Mouse (Mus musculus) gastrocnemius, adult 2 months (tissue): ENCODE measurements around the gene Unc13c. TPM values are rescaled to one million over a fixed set of nuclear protein-coding genes. Genes with fewer than 3 reads are reported as not detected.

ENCODE experiments used
- DNase-seq: peaks from one replicate; pipeline ENCODE4 v3.0.0; 2022
- H3K27ac ChIP-seq: fragments of 200-600 bp; 2 replicates; pipeline ENCODE4 v1.8.1; 2022; ENCODE audit warnings: mild to moderate bottlenecking
- H3K4me3 ChIP-seq: fragments of 200-600 bp; 2 replicates; pipeline ENCODE4 v1.8.1; 2022; ENCODE audit warnings: mild to moderate bottlenecking, moderate library complexity
- CTCF ChIP-seq: fragments of 200-600 bp; IDR thresholded peaks from 2 replicates; pipeline ENCODE4 v1.8.1; 2022; ENCODE audit warnings: antibody characterized with exemption, mild to moderate bottlenecking, moderate library complexity
- intact Hi-C: fragments of 180-260 bp; cut with DNase I; formaldehyde crosslinking; loops from one replicate; pipeline ENCODE4 v1.15.1; 2025
- long read RNA-seq, 2 experiments: library from polyadenylated mRNA; stranded (forward); transcript quantifications; one replicate each; pipeline ENCODE4 v2.0.0; 2021
- total RNA-seq, 2 experiments: library from RNA; stranded (reverse); gene quantifications; 2 replicates each; pipeline ENCODE4 v1.2.3; 2021

Gene Unc13c
- total RNA-seq: under 1 TPM; 0.05 to 0.25 TPM
- long read RNA-seq, experiment 1, partial matches to known transcripts: 1 of 1 reads
- long read RNA-seq, experiment 1, other reads (novel, unspliced or antisense): 0 of 1 reads
- long read RNA-seq, experiment 2, partial matches to known transcripts: 1 of 1 reads
- long read RNA-seq, experiment 2, other reads (novel, unspliced or antisense): 0 of 1 reads

DNA sequence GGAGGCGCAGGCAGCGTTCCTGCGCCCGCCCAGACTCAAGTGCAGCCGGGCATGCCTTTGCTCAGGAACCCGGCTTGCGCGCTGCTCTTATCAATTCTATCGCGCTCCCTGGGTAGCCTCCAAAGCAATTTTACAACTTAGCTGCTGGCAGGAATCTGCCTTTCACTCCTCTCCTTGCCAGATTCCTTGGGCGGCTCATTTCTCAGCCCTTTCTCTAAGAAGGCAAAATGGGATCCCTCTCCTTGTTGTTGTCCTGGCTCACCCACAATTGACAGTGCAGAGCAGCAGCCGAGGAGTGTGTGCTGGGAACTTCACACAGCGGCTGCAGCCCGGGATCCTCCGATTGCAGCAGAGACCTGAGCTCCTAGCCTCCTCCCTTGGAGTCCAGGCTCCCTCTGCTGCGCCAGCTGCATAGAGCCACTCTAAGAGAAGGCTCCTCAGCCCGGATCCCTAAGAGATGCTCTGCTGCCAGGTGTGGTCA lies at the start of gene Unc13c:
TSS of gene Unc13c (minus strand) at position 326 of the 481 bp plus-strand sequence.
- TF ChIP-seq CTCF: no peak; the same call in 1 of the 2 replicates
- no peak within 1 kb of the TSS for H3K27ac ChIP-seq
- intact Hi-C loops: no loop called here
- peak; percentile 20 for DNase-seq
- H3K4me3 ChIP-seq: peak within 1 kb of the TSS; percentile 43

DNA sequence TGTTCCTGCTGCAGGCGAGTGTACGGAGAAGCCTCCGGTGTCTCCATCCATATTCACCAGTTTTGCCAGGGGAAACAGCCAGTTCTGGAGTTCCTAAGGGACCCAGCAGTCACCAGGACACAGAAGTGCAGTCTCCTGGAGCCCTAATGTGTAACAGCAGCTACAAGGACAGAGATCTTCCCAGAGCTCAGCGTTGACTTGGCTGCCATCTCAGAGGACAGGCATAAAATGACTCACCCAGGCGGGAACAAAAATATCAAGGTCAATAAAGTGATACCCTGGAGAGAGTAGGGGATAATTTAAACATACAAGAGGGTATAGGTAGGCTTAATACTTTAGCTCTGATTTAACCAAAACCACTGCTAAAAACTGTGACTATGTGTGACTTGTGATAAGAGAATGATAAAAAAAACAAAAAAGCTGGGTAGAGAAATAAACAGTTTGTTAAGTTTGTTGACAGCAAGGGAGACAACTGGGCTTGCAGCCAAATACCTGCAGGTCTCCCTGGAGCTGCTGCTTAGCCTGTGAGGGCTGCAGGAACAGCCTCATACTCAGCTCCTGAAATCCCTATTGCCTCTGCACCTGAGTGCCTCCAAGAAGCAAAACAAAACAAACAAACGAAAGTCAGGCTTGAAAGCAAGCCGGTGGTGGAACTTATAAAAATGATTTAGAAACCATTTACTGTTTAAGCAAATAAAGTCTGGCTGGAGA lies 39.4 kb upstream of the Unc13c start:
- Histone ChIP-seq H3K27ac (no peak overlapping the region), H3K4me3 (no peak overlapping the region)
- DNase-seq: no peak
- no peak for TF ChIP-seq CTCF
- intact Hi-C loops: no loop called here

DNA sequence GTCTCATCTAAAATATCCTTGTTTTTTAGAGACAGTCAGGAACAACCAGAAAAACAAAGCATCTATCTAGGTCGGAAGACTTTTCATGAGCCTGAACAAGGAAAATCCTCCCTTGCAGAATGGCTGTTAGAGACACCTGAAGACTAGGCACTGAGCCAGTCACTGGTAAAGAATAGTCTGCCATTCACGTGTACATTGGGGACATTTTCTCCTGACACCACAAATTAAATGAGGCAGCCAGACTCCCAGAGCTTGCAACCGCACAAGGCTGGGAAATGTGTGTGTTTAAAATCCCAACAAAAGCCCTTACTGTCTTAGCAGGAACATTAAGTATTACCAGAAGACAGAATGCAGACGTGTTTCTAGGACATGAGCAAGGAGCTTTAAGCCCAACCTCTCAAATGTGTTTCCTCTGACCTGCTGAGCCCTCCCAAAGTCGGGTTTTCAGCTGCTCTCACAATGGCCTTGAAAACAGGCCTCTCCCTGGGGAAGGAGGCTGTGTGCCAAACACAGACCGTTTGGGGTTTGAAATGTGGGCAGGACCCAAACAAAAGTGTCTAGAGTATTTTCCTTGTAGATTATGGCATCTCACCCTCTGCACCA lies 33.7 kb upstream of the Unc13c start:
- intact Hi-C loops: no loop called here
- Histone ChIP-seq H3K27ac (no peak overlapping the region), H3K4me3 (no peak overlapping the region)
- no peak for TF ChIP-seq CTCF
- DNase-seq: no peak

DNA sequence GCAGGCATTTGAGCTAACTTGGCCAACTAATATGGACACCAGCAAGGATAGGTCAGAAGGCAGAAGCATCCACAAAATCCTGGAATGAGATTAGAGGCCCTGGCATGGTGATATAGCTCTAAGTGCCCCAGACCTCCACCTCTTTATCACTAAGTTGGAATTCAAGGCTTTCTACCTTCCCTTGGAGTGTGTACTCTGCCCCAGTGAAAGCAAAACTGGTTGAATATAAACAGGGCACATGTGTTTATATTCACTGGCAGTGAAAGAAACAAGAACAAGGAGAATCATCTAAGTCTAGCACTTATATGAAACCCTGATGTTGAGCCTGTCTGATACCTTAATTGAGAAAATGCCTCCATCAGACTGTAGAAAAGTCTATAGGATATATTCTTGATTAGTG lies 19.3 kb upstream of the Unc13c start:
- no peak for TF ChIP-seq CTCF
- no peak overlapping the region for H3K4me3 ChIP-seq
- H3K27ac ChIP-seq: no peak overlapping the region
- no peak for DNase-seq
- intact Hi-C loops: no loop called here

DNA sequence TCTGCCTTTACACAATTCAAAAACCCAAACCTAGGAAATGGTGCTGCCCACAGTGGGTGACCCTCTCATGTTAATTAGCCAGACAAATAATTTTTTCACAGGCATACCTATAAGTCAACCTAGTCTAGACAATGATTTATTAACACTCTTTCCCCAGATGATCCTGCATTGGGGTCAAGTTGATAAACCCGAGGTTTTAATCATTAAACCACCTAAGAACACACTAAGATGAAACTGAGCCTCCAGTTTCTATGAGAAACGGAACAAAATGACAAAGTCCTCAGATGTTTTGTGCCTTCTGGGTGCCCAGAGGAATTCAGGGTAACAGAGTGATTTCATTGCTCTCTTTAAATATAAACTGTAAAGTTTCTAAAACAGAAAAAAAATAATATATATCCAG lies 18.5 kb upstream of the Unc13c start:
- no peak for TF ChIP-seq CTCF
- no peak overlapping the region for H3K4me3 ChIP-seq
- no peak overlapping the region for H3K27ac ChIP-seq
- intact Hi-C loops: no loop called here
- no peak for DNase-seq

DNA sequence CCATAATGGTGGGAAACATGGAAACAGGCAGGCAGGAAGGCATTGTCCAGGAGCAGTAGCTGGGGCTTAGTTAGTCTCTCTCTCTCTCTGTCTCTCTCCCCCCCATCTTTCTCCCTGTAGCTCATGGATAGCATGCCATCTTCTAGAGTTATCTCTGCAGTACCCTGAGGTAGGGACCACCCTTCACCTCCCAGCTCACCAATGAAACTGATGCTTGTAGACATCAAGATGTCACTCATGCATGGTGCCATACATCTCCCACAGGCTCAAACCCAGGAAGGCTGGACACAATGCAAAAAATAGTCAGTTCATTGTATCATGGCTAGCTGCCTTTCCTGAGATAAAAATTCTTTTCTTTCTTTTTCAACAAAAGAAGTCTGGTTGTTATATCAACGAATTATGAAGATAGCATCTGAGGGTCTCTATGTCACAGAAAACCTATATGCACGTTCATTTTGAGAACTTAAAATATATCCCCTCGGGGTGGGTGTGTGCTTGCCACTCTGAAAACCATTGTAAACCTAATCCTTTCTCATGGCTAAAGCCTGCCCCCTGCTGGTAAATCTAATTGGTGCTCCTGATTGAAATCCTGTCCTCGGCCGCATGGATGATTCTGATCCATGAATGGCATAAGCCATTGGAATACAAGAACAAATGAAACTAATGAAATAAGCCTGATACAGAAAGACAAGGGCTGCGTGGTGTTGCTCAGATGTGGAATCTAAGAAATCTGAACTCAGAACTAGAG lies 14.0 kb upstream of the Unc13c start:
- intact Hi-C loops: loop anchor here (2.0 to 5.0 kb wide), 2 partner anchors 425 to 820 kb away; no protein-coding TSS in a partner anchor
- Histone ChIP-seq H3K4me3 (no peak overlapping the region), H3K27ac (no peak overlapping the region)
- peak; percentile 73 for TF ChIP-seq CTCF
- peak; percentile 31 for DNase-seq

DNA sequence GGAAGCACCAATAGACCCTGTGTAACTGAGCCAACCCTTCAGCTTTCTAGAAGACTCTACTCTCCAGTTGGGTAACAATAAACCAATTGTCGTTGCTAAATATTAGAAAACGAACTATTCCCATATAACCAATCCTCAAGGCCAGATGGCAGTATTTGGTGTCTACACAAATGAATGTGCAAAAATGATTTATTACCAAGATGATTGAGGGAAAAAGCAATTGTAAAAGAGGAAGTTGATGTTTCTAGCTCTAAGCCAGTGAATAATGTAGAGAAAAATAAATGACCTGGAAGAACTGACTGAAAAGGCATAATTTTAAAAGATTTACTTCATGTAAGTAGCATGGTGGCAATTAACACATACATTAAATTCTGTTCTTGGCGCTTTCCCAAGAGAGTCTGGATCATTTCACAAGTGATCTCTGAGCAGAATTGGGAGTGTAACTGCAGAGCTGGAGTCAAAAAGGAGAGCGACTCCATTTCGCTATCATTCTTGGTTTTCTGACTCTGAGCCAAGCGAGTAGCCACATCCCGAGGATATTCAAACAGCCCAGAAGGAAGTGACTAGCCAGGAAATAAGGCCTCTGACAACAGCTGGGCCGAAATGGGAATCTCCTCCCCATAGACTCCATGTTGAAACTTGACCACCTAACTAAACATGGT lies 3.7 kb upstream of the Unc13c start:
- DNase-seq: no peak
- intact Hi-C loops: no loop called here
- H3K27ac ChIP-seq: no peak overlapping the region
- TF ChIP-seq CTCF: no peak
- no peak overlapping the region for H3K4me3 ChIP-seq

DNA sequence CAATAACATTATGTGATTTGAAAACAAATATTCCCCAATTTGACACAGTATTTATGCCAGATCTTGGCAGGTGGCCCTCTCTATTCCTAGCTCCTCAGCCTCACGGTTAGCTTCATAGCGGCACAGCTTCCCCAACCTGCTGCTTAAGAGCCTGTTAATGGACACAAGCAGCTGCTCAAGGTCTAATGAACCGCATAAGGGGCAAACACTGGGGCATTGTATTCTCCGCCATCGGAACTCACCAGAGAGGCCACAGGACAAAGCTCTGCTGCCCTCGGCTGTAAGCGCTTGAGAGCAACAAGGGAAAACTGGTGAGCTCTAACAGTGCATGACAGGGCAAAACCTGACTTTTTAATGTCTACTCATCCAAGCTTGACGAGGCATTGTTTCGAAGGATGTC lies 2.0 kb upstream of the Unc13c start:
- no peak for DNase-seq
- no peak overlapping the region for H3K27ac ChIP-seq
- H3K4me3 ChIP-seq: no peak overlapping the region
- no peak for TF ChIP-seq CTCF
- intact Hi-C loops: no loop called here

DNA sequence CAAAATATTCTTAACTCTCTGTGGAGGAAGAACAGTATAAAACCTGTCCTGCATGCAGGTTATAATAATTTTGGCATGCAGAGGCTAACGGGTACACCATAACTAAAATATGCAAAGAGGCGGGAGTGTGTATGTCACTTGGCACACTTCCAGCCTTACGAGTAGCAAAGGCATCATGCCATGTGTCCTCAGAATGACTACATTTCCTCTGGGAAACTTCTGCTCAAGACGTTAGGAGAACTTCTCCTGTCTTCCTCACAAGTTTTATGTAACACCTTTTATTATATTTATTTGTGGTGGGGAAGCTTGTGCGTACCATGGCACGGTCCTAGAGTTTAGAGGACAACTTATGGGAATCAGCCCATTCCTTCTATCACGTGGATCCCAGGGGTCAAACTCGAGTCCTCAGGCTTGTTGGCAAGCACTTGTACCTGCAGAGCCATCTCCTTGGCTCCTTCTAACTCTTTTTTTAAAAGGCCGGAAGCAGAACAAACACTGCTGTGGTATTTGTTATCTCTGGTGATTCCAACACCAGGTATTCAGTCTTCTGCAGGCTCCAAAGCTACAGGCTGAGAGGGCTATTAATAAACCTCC lies 3.3 kb downstream of the Unc13c start:
- no peak overlapping the region for H3K27ac ChIP-seq

DNA sequence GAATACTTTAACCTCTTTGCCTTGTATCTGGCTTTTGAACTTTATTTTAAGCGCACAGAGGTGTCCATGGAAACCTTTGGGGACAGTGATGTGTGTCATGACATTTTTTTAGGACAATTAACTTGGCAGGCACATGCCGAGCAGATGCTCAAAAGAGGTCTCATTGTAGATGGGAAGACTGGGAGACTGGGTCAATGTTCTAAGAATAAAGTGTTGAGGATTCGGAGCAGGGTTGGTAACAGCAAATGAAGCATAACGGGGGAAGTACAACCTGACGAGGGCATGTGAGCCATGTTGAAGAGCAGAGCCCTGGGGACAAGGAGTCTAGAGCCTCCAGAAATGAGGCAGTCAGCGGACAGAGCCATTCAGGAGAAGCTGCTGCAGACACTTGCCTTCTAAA lies 6.3 kb downstream of the Unc13c start:
- no peak for DNase-seq
- intact Hi-C loops: no loop called here
- Histone ChIP-seq H3K27ac (no peak overlapping the region), H3K4me3 (no peak overlapping the region)
- TF ChIP-seq CTCF: no peak

More for the DNA sequence above, 3.3 kb downstream of the Unc13c start:
- no peak for TF ChIP-seq CTCF
- DNase-seq: no peak
- intact Hi-C loops: no loop called here
- H3K4me3 ChIP-seq: no peak overlapping the region

DNA sequence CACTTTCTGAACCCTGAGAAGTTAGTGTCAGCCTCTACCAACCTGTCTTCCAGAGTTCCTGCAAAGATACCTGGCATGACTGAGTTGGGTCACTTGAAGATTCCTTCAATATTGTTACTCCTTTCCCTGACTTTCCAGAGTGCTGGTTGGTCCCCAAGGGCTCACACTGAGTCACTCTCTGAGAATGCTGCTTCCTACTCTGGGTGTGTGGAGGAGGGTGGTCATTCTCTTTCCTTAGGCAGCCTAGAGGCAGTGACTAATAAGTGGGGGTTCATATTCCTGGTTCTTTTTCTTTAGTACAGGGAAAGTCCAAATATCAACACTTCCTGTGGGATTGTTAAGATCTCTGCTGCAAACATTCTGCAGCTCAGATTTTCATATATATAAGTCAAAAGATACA lies 16.4 kb downstream of the Unc13c start:
- TF ChIP-seq CTCF: no peak
- Histone ChIP-seq H3K27ac (no peak overlapping the region), H3K4me3 (no peak overlapping the region)
- intact Hi-C loops: no loop called here
- no peak for DNase-seq

DNA sequence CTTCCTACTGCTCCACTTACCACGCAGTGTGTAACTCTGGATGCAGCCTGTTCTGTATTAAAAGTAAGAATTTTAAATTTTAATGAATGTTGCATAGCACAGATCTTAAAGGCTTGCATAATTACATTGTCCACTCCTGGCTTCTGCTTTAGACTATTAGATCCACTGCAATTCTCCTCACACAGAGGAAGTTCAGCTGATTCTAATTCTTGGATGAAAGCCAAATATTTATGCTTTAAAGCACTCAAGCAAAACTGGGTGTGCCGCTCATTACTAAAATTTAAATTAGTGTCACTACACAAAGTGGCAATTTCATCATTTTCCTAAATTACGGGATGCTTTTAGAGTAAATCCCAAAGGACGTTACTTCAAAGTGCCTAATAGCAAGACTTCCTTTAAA lies 17.2 kb downstream of the Unc13c start:
- intact Hi-C loops: no loop called here
- Histone ChIP-seq H3K4me3 (no peak overlapping the region), H3K27ac (no peak overlapping the region)
- DNase-seq: no peak
- no peak for TF ChIP-seq CTCF
